Mouse (Mus musculus) stomach, adult 2 months (tissue): ENCODE data around the gene Fgf7. TPM values are rescaled to one million over a fixed set of nuclear protein-coding genes. Genes with fewer than 3 reads are reported as not detected.

Source experiments
- polyA plus RNA-seq: library from polyadenylated mRNA; depleted of rRNA; stranded (reverse); fragments of >200 nt; gene quantifications from 2 replicates; pipeline ENCODE4 v1.2.3, GENCODE M21; 2012; rRNA removed

The Fgf7 gene
- 0.69 and 1.0 TPM in 2 replicates for polyA plus RNA-seq

DNA sequence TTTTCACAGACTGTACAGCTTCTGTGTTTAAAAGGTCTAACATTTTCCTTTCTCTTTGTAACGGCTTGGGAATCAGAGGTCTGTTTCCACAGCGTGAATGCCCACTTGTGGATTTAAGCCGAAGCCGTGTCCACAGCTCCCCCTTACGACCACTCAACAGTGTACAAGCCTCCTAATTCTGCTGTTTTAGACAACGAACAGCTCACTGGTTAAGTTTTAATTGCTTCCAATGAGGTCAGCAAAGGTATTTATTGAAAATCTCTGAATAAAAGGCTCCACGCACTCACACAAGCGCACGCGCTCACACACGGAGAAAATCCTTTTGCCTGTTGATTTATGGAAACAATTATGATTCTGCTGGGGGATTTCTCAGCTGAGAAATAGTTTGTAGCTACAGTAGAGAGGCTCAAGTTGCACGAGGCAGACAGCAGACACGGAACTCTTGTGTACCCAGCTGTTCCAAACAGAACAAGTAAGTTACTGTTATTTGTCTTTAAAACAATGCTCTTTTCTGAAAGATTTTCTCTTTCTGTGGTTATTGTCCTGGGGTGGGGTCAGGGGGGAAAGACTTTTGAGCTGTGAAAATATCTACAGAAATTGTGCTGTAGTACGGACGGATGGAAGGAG, at the start of gene Fgf7:
Fgf7 (plus strand) TSS at position 280 of the 627 bp plus-strand sequence.

Other genes starting within 250 kb of the Fgf7 start
- 6.5 and 6.6 TPM in 2 replicates for gene Galk2, start 175.5 kb upstream of the Fgf7 start, polyA plus RNA-seq
- gene Cops2, start 175.5 kb upstream of the Fgf7 start, polyA plus RNA-seq: 0.27 and 0.51 TPM in 2 replicates
- gene Fam227b, start 117.3 kb downstream of the Fgf7 start, polyA plus RNA-seq: not detected in 2 replicates
- gene Dtwd1, start 117.5 kb downstream of the Fgf7 start, polyA plus RNA-seq: 0.23 TPM in 2 replicates
- not detected in 2 replicates for gene Gm17555, start 180.4 kb downstream of the Fgf7 start, polyA plus RNA-seq